Mouse (Mus musculus): ENCODE results near the gene Pip4k2b. TPM values are rescaled to one million over a fixed set of nuclear protein-coding genes. Genes with fewer than 3 reads are reported as not detected.

The Pip4k2b gene
- polyA plus RNA-seq, 1 experiment from 2014 or later: 0.63 TPM

- ATAC-seq: no peak
- H3K4me1 ChIP-seq (replicated peaks; ENCODE audit: control insufficient read depth, insufficient read depth, low read length): no peaks in the 10 kb centered on the region
- H3K4me2 ChIP-seq (replicated peaks; ENCODE audit: low read depth): no peak overlapping the region
- no peak overlapping the region for H3K4me3 ChIP-seq (ENCODE audit: low read depth, low read length)
- 0 out of 2 replicates have a peak overlapping the region, but pooled peaks have one; percentile 4 for H3K27ac ChIP-seq (ENCODE audit: low read depth, low read length)
- 30% methylated on average over 6 of the region's 6 CpGs for WGBS
- H3K9me3 ChIP-seq (ENCODE audit: control insufficient read depth): no peaks in the 10 kb centered on the region
- peaks cover 75% of the 10 kb centered on the region for H3K36me3 ChIP-seq (ENCODE audit: control insufficient read depth, insufficient read depth)
- H3K27me3 ChIP-seq (replicated peaks; ENCODE audit: control insufficient read depth, insufficient read depth, low read length): no peaks in the 10 kb centered on the region
- no peak for TF ChIP-seq CTCF (IDR thresholded peaks at IDR 0.05; ENCODE audit: low read depth)
- no peak overlapping the region for H3K9ac ChIP-seq (ENCODE audit: low read depth, low read length)
These were observed 74.7 kb downstream of the Pip4k2b start for GRCm38 (mm10) chr11:97669829-97670228.

- Histone ChIP-seq H3K4me1 (replicated peaks; ENCODE audit: control insufficient read depth, insufficient read depth, low read length) (no peaks in the 10 kb centered on the region), H3K4me3 (ENCODE audit: low read depth, low read length) (no peak overlapping the region), H3K9me3 (ENCODE audit: control insufficient read depth) (no peaks in the 10 kb centered on the region), H3K27me3 (replicated peaks; ENCODE audit: control insufficient read depth, insufficient read depth, low read length) (no peaks in the 10 kb centered on the region), H3K36me3 (ENCODE audit: control insufficient read depth, insufficient read depth) (peaks cover 69% of the 10 kb centered on the region), H3K4me2 (replicated peaks; ENCODE audit: low read depth) (no peak overlapping the region), H3K27ac (ENCODE audit: low read depth, low read length) (0 out of 2 replicates have a peak overlapping the region, but pooled peaks have one; percentile 4), H3K9ac (ENCODE audit: low read depth, low read length) (no peak overlapping the region)
- WGBS: 80% methylated on average over 15 of the region's 15 CpGs
- no peak for ATAC-seq
- TF ChIP-seq CTCF (IDR thresholded peaks at IDR 0.05; ENCODE audit: low read depth): no peak
These were observed 75.2 kb downstream of the Pip4k2b start for GRCm38 (mm10) chr11:97669268-97669667.

GRCm38 (mm10) chr11:97668160-97668559, 76.3 kb downstream of the Pip4k2b start:
- no peak for ATAC-seq
- Histone ChIP-seq H3K9me3 (ENCODE audit: control insufficient read depth) (no peaks in the 10 kb centered on the region), H3K36me3 (ENCODE audit: control insufficient read depth, insufficient read depth) (peaks cover 58% of the 10 kb centered on the region), H3K9ac (ENCODE audit: low read depth, low read length) (no peak overlapping the region), H3K27me3 (replicated peaks; ENCODE audit: control insufficient read depth, insufficient read depth, low read length) (no peaks in the 10 kb centered on the region), H3K4me1 (replicated peaks; ENCODE audit: control insufficient read depth, insufficient read depth, low read length) (no peaks in the 10 kb centered on the region), H3K4me3 (ENCODE audit: low read depth, low read length) (no peak overlapping the region), H3K4me2 (replicated peaks; ENCODE audit: low read depth) (no peak overlapping the region), H3K27ac (ENCODE audit: low read depth, low read length) (no peak overlapping the region)
- 94% methylated on average over 7 of the region's 7 CpGs for WGBS
- TF ChIP-seq CTCF (IDR thresholded peaks at IDR 0.05; ENCODE audit: low read depth): no peak

GRCm38 (mm10) chr11:97666794-97667193, 77.7 kb downstream of the Pip4k2b start:
- TF ChIP-seq CTCF (IDR thresholded peaks at IDR 0.05; ENCODE audit: low read depth): no peak
- H3K27ac ChIP-seq (ENCODE audit: low read depth, low read length): no peak overlapping the region
- WGBS: 94% methylated on average over 15 of the region's 15 CpGs
- no peak overlapping the region for H3K4me3 ChIP-seq (ENCODE audit: low read depth, low read length)
- no peak for ATAC-seq
- no peaks in the 10 kb centered on the region for H3K4me1 ChIP-seq (replicated peaks; ENCODE audit: control insufficient read depth, insufficient read depth, low read length)
- no peaks in the 10 kb centered on the region for H3K9me3 ChIP-seq (ENCODE audit: control insufficient read depth)
- no peak overlapping the region for H3K9ac ChIP-seq (ENCODE audit: low read depth, low read length)
- no peak overlapping the region for H3K4me2 ChIP-seq (replicated peaks; ENCODE audit: low read depth)
- H3K27me3 ChIP-seq (replicated peaks; ENCODE audit: control insufficient read depth, insufficient read depth, low read length): no peaks in the 10 kb centered on the region
- peaks cover 49% of the 10 kb centered on the region for H3K36me3 ChIP-seq (ENCODE audit: control insufficient read depth, insufficient read depth)

- WGBS: 88% methylated on average over 7 of the region's 7 CpGs
- no peaks in the 10 kb centered on the region for H3K27me3 ChIP-seq (replicated peaks; ENCODE audit: control insufficient read depth, insufficient read depth, low read length)
- no peak overlapping the region for H3K4me3 ChIP-seq (ENCODE audit: low read depth, low read length)
- no peak overlapping the region for H3K9ac ChIP-seq (ENCODE audit: low read depth, low read length)
- H3K27ac ChIP-seq (ENCODE audit: low read depth, low read length): no peak overlapping the region
- no peaks in the 10 kb centered on the region for H3K9me3 ChIP-seq (ENCODE audit: control insufficient read depth)
- peak; percentile 66 for TF ChIP-seq CTCF (IDR thresholded peaks at IDR 0.05; ENCODE audit: low read depth)
- ATAC-seq: no peak
- H3K4me1 ChIP-seq (replicated peaks; ENCODE audit: control insufficient read depth, insufficient read depth, low read length): no peaks in the 10 kb centered on the region
- H3K36me3 ChIP-seq (ENCODE audit: control insufficient read depth, insufficient read depth): peaks cover 44% of the 10 kb centered on the region
- H3K4me2 ChIP-seq (replicated peaks; ENCODE audit: low read depth): no peak overlapping the region
These were observed 78.3 kb downstream of the Pip4k2b start for GRCm38 (mm10) chr11:97666221-97666620.

GRCm38 (mm10) chr11:97665431-97665830, 79.1 kb downstream of the Pip4k2b start:
- Histone ChIP-seq H3K9ac (ENCODE audit: low read depth, low read length) (no peak overlapping the region), H3K27me3 (replicated peaks; ENCODE audit: control insufficient read depth, insufficient read depth, low read length) (no peaks in the 10 kb centered on the region), H3K4me1 (replicated peaks; ENCODE audit: control insufficient read depth, insufficient read depth, low read length) (peaks cover 4% of the 10 kb centered on the region), H3K36me3 (ENCODE audit: control insufficient read depth, insufficient read depth) (peaks cover 36% of the 10 kb centered on the region), H3K4me2 (replicated peaks; ENCODE audit: low read depth) (no peak overlapping the region), H3K9me3 (ENCODE audit: control insufficient read depth) (no peaks in the 10 kb centered on the region), H3K4me3 (ENCODE audit: low read depth, low read length) (no peak overlapping the region), H3K27ac (ENCODE audit: low read depth, low read length) (0 out of 2 replicates have a peak overlapping the region, but pooled peaks have one; percentile 15)
- 95% methylated on average over 13 of the region's 13 CpGs for WGBS
- TF ChIP-seq CTCF (IDR thresholded peaks at IDR 0.05; ENCODE audit: low read depth): no peak
- ATAC-seq: no peak

Small RNAs within 50 kb of the gene (microRNA-seq; reads per million reads assigned to microRNA genes)
- gene Mir6927 (not detected), gene Mir8102 (not detected)

Other genes starting within 250 kb of the Pip4k2b start
- gene 4933428G20Rik, start 244.4 kb downstream of the Pip4k2b start, polyA plus RNA-seq (2015; fragmentation: Nextera tagmentation; extraction: Ambion mirVana): 0.10 and 0.21 TPM in 2 replicates
- gene Srcin1, start 168.5 kb downstream of the Pip4k2b start, polyA plus RNA-seq (2015; fragmentation: Nextera tagmentation; extraction: Ambion mirVana): 0.18 and 0.24 TPM in 2 replicates
- 1.1 and 1.3 TPM in 2 replicates for gene Epop, start 115.0 kb downstream of the Pip4k2b start, polyA plus RNA-seq (2015; fragmentation: Nextera tagmentation; extraction: Ambion mirVana)
- gene Mllt6, start 81.3 kb downstream of the Pip4k2b start, polyA plus RNA-seq (2015; fragmentation: Nextera tagmentation; extraction: Ambion mirVana): 1.4 and 1.6 TPM in 2 replicates
- gene Cisd3, start 58.9 kb downstream of the Pip4k2b start, polyA plus RNA-seq (2015; fragmentation: Nextera tagmentation; extraction: Ambion mirVana): 122 and 123 TPM in 2 replicates
- 7.9 and 8.9 TPM in 2 replicates for gene Pcgf2, start 44.2 kb downstream of the Pip4k2b start, polyA plus RNA-seq (2015; fragmentation: Nextera tagmentation; extraction: Ambion mirVana)
- gene Psmb3, start 41.3 kb downstream of the Pip4k2b start, polyA plus RNA-seq (2015; fragmentation: Nextera tagmentation; extraction: Ambion mirVana): 391 and 439 TPM in 2 replicates
- 8.5 and 9.8 TPM in 2 replicates for gene Cwc25, start 21.9 kb upstream of the Pip4k2b start, polyA plus RNA-seq (2015; fragmentation: Nextera tagmentation; extraction: Ambion mirVana)
- not detected in 2 replicates for gene 1700001P01Rik, start 31.2 kb upstream of the Pip4k2b start, polyA plus RNA-seq (2015; fragmentation: Nextera tagmentation; extraction: Ambion mirVana)
- gene Rpl23, start 37.7 kb upstream of the Pip4k2b start, polyA plus RNA-seq (2015; fragmentation: Nextera tagmentation; extraction: Ambion mirVana): 538 and 555 TPM in 2 replicates
- gene Lasp1, start 54.3 kb upstream of the Pip4k2b start, polyA plus RNA-seq (2015; fragmentation: Nextera tagmentation; extraction: Ambion mirVana): 98.2 and 103 TPM in 2 replicates
- 1.8 and 2.0 TPM in 2 replicates for gene B230217C12Rik, start 96.1 kb upstream of the Pip4k2b start, polyA plus RNA-seq (2015; fragmentation: Nextera tagmentation; extraction: Ambion mirVana)
- gene Fbxo47, start 139.4 kb upstream of the Pip4k2b start, polyA plus RNA-seq (2015; fragmentation: Nextera tagmentation; extraction: Ambion mirVana): 0.64 and 0.83 TPM in 2 replicates
- 0.30 and 0.31 TPM in 2 replicates for gene Plxdc1, start 241.7 kb upstream of the Pip4k2b start, polyA plus RNA-seq (2015; fragmentation: Nextera tagmentation; extraction: Ambion mirVana)